Mouse (Mus musculus) limb, embryonic 13.5 days (tissue): Measurements from ENCODE around the gene Slc25a1. TPM values are rescaled to one million over a fixed set of nuclear protein-coding genes. Genes with fewer than 3 reads are reported as not detected.

Source experiments
- ATAC-seq: fragments of 200-750 bp; cut with Nextera tagmentation; 2 replicates; pipeline ENCODE4 v1.8.0; 2017; ENCODE audit warnings: low read depth, moderate number of reproducible peaks, moderate TSS enrichment; ENCODE audit not compliant: low FRiP score
- H3K27ac ChIP-seq: fragments of 300-500 bp; sonication (generic); 2 replicates; pipeline ENCODE4 v1.5.1; 2015; ENCODE audit warnings: inconsistent platforms, mild to moderate bottlenecking, moderate library complexity
- H3K27me3 ChIP-seq: fragments of 300-500 bp; sonication (generic); 2 replicates; pipeline ENCODE4 v1.6.1; 2015; ENCODE audit warnings: mild to moderate bottlenecking, inconsistent platforms
- H3K36me3 ChIP-seq: fragments of 300-500 bp; sonication (generic); 2 replicates; pipeline ENCODE4 v1.6.1; 2015; ENCODE audit warnings: inconsistent platforms, mild to moderate bottlenecking, moderate library complexity
- H3K4me1 ChIP-seq: fragments of 300-500 bp; sonication (generic); 2 replicates; pipeline ENCODE4 v1.6.1; 2015; ENCODE audit warnings: inconsistent platforms
- H3K4me2 ChIP-seq: fragments of 300-500 bp; sonication (generic); replicated peaks from 2 replicates; pipeline ENCODE4 v1.6.1; 2015; ENCODE audit warnings: inconsistent platforms, mild to moderate bottlenecking, moderate library complexity
- H3K4me3 ChIP-seq: fragments of 300-500 bp; sonication (generic); 2 replicates; pipeline ENCODE4 v1.5.1; 2015; ENCODE audit warnings: moderate library complexity, mild to moderate bottlenecking, inconsistent platforms
- H3K9ac ChIP-seq: fragments of 300-500 bp; sonication (generic); 2 replicates; pipeline ENCODE4 v1.6.1; 2015; ENCODE audit warnings: mild to moderate bottlenecking, inconsistent platforms
- H3K9me3 ChIP-seq: fragments of 300-500 bp; sonication (generic); 2 replicates; pipeline ENCODE4 v1.6.1; 2016; ENCODE audit warnings: inconsistent platforms
- WGBS: fragments of 180-500 bp; shearing (Covaris S2); methylation state at CpG from one replicate; pipeline ENCODE4 v1.1.7; 2015; 5-methylcytosine and 5-hydroxymethylcytosine counted together
- polyA plus RNA-seq: library from polyadenylated mRNA; unstranded; fragments of >200 nt; fragmentation: Nextera tagmentation; extraction: Ambion mirVana; gene quantifications from 2 replicates; pipeline ENCODE4 v1.2.1, GENCODE M21; 2015

Gene Slc25a1
- polyA plus RNA-seq, 1 experiment from 2014 or later: 84.0 TPM

- Histone ChIP-seq H3K27me3 (peaks cover 79% of the 10 kb centered on the region), H3K36me3 (no peaks in the 10 kb centered on the region), H3K4me3 (peak within 1 kb of the TSS; percentile 45), H3K4me2 (peak within 1 kb of the TSS; percentile 72), H3K4me1 (peaks cover 24% of the 10 kb centered on the region), H3K9me3 (no peaks in the 10 kb centered on the region), H3K9ac (peak within 1 kb of the TSS; percentile 60), H3K27ac (no peak within 1 kb of the TSS)
- under 1% methylated on average over 106 of the region's 106 CpGs for WGBS
- no peak for ATAC-seq
Measured at GRCm38 (mm10) chr16:17914307-17915249, 13.4 kb downstream of the Slc25a1 start, which contains the start of gene Gsc2. Gene Gsc2, minus strand, starts transcription at chr16:17915059.

DNA sequence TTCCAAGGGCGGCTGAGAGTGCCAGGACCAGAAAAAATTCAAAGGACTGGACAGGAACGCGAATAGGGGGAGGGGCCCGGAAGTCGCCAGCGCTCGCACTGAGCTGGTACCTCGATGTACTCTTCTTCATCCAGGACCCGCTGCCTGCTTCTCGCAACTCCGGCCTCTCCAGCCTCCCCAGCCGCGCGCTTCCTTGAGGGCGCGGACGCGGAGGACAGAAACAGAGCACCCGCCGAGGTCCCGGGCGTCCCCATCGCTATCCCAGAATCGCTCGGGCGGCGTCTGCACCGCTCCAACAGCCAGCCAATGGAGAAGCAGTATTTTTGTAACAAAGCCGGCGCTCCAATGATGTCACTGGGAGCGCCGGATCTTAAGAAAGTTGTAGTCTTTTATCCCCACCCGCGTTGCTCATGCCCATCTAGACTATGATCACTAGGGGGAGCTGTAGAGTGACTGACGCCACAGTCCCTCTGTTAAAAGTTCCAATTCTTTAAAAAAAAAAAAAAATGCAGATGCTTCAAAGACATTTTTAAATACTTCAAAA lies 16.9 kb downstream of the Slc25a1 start, which contains the start of gene Ess2:
TSS of gene Ess2 (minus strand) at position 297 of the 544 bp plus-strand sequence.
- H3K9me3 ChIP-seq: no peaks in the 10 kb centered on the region
- peaks cover 34% of the 10 kb centered on the region for H3K36me3 ChIP-seq
- peak within 1 kb of the TSS; percentile 98 for H3K4me2 ChIP-seq
- H3K27me3 ChIP-seq: peaks cover 46% of the 10 kb centered on the region
- peak within 1 kb of the TSS; percentile 75 for H3K4me3 ChIP-seq
- peak within 1 kb of the TSS; percentile 48; the same call in 1 of the 2 replicates for H3K27ac ChIP-seq
- H3K9ac ChIP-seq: peak within 1 kb of the TSS; percentile 78
- WGBS: under 1% methylated on average over 35 of the region's 35 CpGs
- ATAC-seq: peak; percentile 95
- H3K4me1 ChIP-seq: peaks cover 24% of the 10 kb centered on the region

DNA sequence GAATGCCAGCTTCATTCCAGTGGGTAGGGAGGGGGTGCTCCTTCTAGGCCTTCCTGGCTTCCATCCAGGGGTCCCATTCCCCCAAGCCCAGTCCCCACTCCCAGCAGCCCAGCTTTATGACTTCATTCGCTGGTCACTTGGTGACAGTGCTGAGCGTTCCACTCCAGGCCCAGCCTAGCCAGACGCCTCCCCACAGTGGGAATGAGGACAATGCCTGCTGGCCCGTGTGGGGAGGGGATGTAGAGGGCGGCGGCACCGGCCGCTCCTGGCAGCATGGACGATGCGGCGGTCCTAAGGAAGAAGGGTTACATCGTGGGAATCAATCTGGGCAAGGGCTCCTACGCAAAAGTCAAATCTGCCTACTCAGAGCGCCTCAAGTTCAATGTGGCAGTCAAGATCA lies 29.6 kb downstream of the Slc25a1 start, which contains the start of the genes Dgcr2 and Tssk2:
TSS of gene Dgcr2 (minus strand) at position 101 of the 400 bp plus-strand sequence.
TSS of gene Tssk2 (plus strand) at position 176 of the 400 bp plus-strand sequence.
- Histone ChIP-seq H3K27ac (no peak within 1 kb of the TSS), H3K4me2 (no peak within 1 kb of the TSS), H3K9me3 (no peaks in the 10 kb centered on the region), H3K36me3 (peaks cover 53% of the 10 kb centered on the region), H3K27me3 (no peaks in the 10 kb centered on the region), H3K4me1 (no peaks in the 10 kb centered on the region), H3K9ac (no peak within 1 kb of the TSS), H3K4me3 (no peak within 1 kb of the TSS)
- ATAC-seq: no peak
- 91% methylated on average over 14 of the region's 14 CpGs for WGBS

DNA sequence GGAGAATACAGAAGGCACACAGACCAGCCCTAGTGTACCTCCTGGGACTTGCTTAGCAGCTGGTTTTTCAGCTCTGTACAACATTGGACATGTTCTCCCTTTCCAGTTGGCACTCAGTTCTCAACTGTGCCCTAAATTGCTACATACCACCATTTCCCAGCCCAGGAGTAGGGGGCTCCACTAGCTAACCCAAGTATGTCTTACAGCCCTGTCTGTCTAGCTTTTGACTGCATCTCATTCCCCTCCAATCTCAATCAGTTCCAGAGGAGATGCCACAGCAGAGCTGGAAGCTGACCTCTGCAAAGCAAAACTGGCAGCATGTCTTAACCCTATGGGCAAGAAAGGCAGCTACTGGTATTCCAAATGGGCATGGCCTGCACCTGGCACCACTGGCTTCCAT lies 31.9 kb downstream of the Slc25a1 start:
- H3K4me2 ChIP-seq: no peak overlapping the region
- H3K4me1 ChIP-seq: peaks cover 9% of the 10 kb centered on the region
- H3K9ac ChIP-seq: no peak overlapping the region
- peaks cover 29% of the 10 kb centered on the region for H3K36me3 ChIP-seq
- no peak overlapping the region for H3K27ac ChIP-seq
- no peak for ATAC-seq
- no peak overlapping the region for H3K4me3 ChIP-seq
- H3K9me3 ChIP-seq: no peaks in the 10 kb centered on the region
- H3K27me3 ChIP-seq: no peaks in the 10 kb centered on the region

- no peaks in the 10 kb centered on the region for H3K9me3 ChIP-seq
- ATAC-seq: no peak
- H3K4me1 ChIP-seq: peaks cover 22% of the 10 kb centered on the region
- no peak within 1 kb of the TSS for H3K27ac ChIP-seq
- H3K4me3 ChIP-seq: no peak within 1 kb of the TSS
- H3K9ac ChIP-seq: no peak within 1 kb of the TSS
- H3K4me2 ChIP-seq: no peak within 1 kb of the TSS
- H3K27me3 ChIP-seq: no peaks in the 10 kb centered on the region
- 93% methylated on average over 2 of the region's 2 CpGs for WGBS
- peaks cover 12% of the 10 kb centered on the region for H3K36me3 ChIP-seq
Measured at GRCm38 (mm10) chr16:17893923-17894322, 34.1 kb downstream of the Slc25a1 start, which contains the start of gene Tssk1. Gene Tssk1, plus strand, starts transcription at chr16:17894223.

DNA sequence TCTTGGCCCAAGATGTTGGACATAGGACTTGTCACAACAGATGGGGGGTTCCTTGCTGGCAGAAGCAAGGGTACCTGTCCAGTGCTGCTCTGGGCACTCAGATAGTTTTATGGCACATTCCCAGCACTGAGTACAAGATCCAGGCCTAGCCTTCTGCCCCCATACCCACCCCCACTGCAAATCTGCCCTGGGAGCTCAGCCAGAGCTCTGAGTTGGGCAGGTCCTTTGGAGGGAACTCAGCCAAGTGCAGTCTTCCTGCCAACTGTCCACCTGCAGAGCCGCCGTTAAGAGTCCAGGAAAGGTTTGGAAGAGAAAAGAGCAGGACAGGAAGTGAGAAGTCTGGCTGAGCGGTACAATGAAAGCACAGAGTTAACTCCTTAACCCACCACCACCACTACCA lies 35.4 kb downstream of the Slc25a1 start:
- ATAC-seq: no peak
- no peaks in the 10 kb centered on the region for H3K9me3 ChIP-seq
- H3K9ac ChIP-seq: no peak overlapping the region
- H3K27ac ChIP-seq: peak overlapping the region; percentile 48; the same call in 1 of the 2 replicates
- H3K27me3 ChIP-seq: no peaks in the 10 kb centered on the region
- no peak overlapping the region for H3K4me2 ChIP-seq
- no peak overlapping the region for H3K4me3 ChIP-seq
- peaks cover 5% of the 10 kb centered on the region; the same call in 1 of the 2 replicates for H3K36me3 ChIP-seq
- peaks cover 22% of the 10 kb centered on the region for H3K4me1 ChIP-seq
- 59% methylated on average over 3 of the region's 3 CpGs for WGBS

DNA sequence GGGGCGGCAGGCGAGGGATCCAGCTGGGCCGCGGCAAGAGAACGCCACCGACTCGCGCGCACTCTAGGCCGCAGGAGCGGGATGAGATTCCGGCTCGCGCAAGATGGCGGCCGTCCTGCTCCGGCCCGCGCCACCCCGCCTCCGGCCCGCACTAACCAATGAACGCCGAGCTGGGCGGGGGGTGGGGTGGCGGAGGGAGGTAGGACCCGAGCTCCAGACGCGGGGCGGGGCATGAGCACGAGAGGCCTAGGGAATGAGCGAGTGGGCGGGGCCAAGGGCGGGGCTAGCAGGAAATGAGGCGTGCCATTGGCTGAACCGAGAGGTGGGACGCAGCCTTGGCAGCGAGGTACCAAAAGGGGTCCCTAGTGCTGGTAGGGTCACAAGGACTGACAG lies 36.5 kb downstream of the Slc25a1 start, which contains the start of gene Gm20518:
TSS of gene Gm20518 (minus strand) at position 105 of the 393 bp plus-strand sequence.
- Histone ChIP-seq H3K4me2 (peak within 1 kb of the TSS; percentile 91), H3K27ac (peak within 1 kb of the TSS; percentile 96), H3K9ac (peak within 1 kb of the TSS; percentile 98), H3K4me3 (peak within 1 kb of the TSS; percentile 98), H3K27me3 (no peaks in the 10 kb centered on the region), H3K36me3 (peaks cover 5% of the 10 kb centered on the region; the same call in 1 of the 2 replicates), H3K4me1 (peaks cover 25% of the 10 kb centered on the region), H3K9me3 (no peaks in the 10 kb centered on the region)
- WGBS: under 1% methylated on average over 37 of the region's 38 CpGs
- peak; percentile 96 for ATAC-seq

- H3K27me3 ChIP-seq: no peaks in the 10 kb centered on the region
- peak overlapping the region; percentile 91 for H3K4me2 ChIP-seq
- peak overlapping the region; percentile 98 for H3K4me3 ChIP-seq
- peak overlapping the region; percentile 98 for H3K9ac ChIP-seq
- H3K27ac ChIP-seq: peak overlapping the region; percentile 96
- peak; percentile 68 for ATAC-seq
- peaks cover 25% of the 10 kb centered on the region for H3K4me1 ChIP-seq
- WGBS: under 1% methylated on average over 44 of the region's 44 CpGs
- peaks cover 5% of the 10 kb centered on the region; the same call in 1 of the 2 replicates for H3K36me3 ChIP-seq
- H3K9me3 ChIP-seq: no peaks in the 10 kb centered on the region
Measured at GRCm38 (mm10) chr16:17890917-17891566, 37.0 kb downstream of the Slc25a1 start.

DNA sequence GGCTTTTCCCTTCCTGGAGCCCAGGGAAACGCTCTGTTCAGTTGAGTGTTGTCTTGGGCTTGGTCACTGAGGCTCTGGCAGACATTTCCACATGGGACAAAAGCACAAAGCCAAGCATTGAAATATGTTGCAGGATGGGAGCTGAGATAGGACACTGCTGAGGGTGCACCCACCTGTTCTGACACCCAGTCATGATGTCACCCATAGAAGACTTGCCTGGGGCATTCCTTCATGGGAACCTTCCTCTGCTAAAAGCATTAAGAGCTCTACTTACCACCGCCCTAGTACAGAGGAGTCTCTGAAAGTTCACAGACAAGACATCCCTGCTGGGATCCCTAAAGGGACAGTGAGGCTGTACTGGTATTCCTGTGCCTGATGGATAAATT lies 37.7 kb downstream of the Slc25a1 start:
- H3K4me1 ChIP-seq: peaks cover 25% of the 10 kb centered on the region
- WGBS: 46% methylated on average over 2 of the region's 2 CpGs

GRCm38 (mm10) chr16:17889689-17890341 lies 38.2 kb downstream of the Slc25a1 start:
- H3K27ac ChIP-seq: no peak overlapping the region
- ATAC-seq: no peak
- no peaks in the 10 kb centered on the region for H3K9me3 ChIP-seq
- H3K27me3 ChIP-seq: no peaks in the 10 kb centered on the region
- H3K4me1 ChIP-seq: peaks cover 25% of the 10 kb centered on the region
- WGBS: 85% methylated on average over 6 of the region's 6 CpGs
- H3K9ac ChIP-seq: peak overlapping the region; percentile 98
- peaks cover 17% of the 10 kb centered on the region for H3K36me3 ChIP-seq
- peak overlapping the region; percentile 98 for H3K4me3 ChIP-seq
- H3K4me2 ChIP-seq: peak overlapping the region; percentile 91

More for the DNA sequence above, 37.7 kb downstream of the Slc25a1 start:
- Histone ChIP-seq H3K9me3 (no peaks in the 10 kb centered on the region), H3K27ac (no peak overlapping the region), H3K4me2 (peak overlapping the region; percentile 91), H3K4me3 (peak overlapping the region; percentile 98), H3K9ac (peak overlapping the region; percentile 98), H3K27me3 (no peaks in the 10 kb centered on the region), H3K36me3 (peaks cover 12% of the 10 kb centered on the region)
- ATAC-seq: no peak

GRCm38 (mm10) chr16:17884116-17884515 lies 43.9 kb downstream of the Slc25a1 start:
- Histone ChIP-seq H3K36me3 (peaks cover 35% of the 10 kb centered on the region), H3K9ac (no peak overlapping the region), H3K4me1 (peaks cover 7% of the 10 kb centered on the region), H3K4me3 (no peak overlapping the region), H3K4me2 (no peak overlapping the region), H3K9me3 (no peaks in the 10 kb centered on the region), H3K27ac (no peak overlapping the region), H3K27me3 (no peaks in the 10 kb centered on the region)
- ATAC-seq: no peak
- 82% methylated on average over 6 of the region's 6 CpGs for WGBS
